Mouse (Mus musculus) layer of hippocampus, postnatal 10 days (tissue): ENCODE measurements around the gene Asb4. TPM values are rescaled to one million over a fixed set of nuclear protein-coding genes. Genes with fewer than 3 reads are reported as not detected.
A peak's percentile ranks its signal among the peaks of the same experiment; 100 is the strongest.
"Not testable (repeated sequence)": the region's sequence is repeated elsewhere in the genome, so short reads cannot be mapped to it uniquely, and the experiment has no call there.

ENCODE experiments used
- DNase-seq, 2 experiments: peaks; one replicate each; pipeline ENCODE4 v3.0.0; 2021; ENCODE audit warnings: low spot score in 2 of 2
- long read RNA-seq: library from polyadenylated mRNA; stranded (forward); transcript quantifications from one replicate; pipeline ENCODE4 v2.0.0, GENCODE M21; 2023
- total RNA-seq, 2 experiments: library from RNA; stranded (reverse); gene quantifications; 2 replicates each; pipeline ENCODE4 v1.2.3; 2021

Asb4 gene
- total RNA-seq, result 1 to 10 TPM in 1 of 2 experiments, under 1 TPM in 1; 0.65 to 1.3 TPM
- long read RNA-seq, partial matches to known transcripts, result 1 of 1 reads
- long read RNA-seq, other reads (novel, unspliced or antisense), result 0 of 1 reads

DNA sequence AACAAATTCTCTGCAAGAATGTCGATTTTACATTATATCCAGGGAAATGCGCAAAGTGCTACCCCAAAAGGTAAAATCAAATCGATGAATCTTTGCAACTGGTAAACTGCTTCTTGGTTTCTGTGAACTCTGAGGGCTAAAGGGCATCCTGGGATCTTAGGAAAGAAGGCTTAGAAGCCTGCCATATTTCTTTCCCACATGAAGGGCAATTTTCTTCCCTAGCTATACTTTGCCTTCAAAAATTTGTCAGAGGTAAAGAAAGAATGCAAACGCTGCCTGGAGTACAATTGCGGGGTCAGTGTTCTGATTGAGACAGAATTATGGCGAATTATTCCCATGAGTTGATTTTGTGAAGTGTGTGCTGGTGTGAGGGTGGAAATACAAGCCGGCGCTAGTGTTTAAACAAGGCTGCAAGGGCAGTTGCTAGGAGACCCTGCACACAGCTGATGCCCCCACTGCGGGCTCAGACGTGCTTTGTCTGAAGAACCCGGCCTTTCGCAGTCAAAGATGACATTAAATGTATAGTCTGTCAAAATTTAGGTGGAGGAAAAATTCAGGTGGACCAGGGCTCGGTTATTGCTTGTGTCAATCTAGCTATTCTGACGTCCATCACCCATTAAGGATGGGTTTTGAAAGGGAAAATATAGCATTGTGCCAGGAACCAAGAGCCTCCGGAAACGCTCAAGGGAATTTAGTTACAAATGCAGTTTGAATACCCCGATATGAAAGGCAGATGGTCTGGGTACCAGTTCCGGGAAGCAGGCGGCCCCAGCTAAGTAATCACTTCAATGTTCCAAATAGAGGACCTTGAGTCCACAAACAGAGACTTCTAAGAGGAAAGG lies at the start of gene Asb4:
Gene Asb4 (plus strand): TSS at position 51 of the 842 bp plus-strand sequence.
- DNase-seq, result peak; percentile 27 to 41

GRCm38 (mm10) chr6:5334021-5334420 lies 49.2 kb upstream of the Asb4 start:
- DNase-seq, result no peak

DNA sequence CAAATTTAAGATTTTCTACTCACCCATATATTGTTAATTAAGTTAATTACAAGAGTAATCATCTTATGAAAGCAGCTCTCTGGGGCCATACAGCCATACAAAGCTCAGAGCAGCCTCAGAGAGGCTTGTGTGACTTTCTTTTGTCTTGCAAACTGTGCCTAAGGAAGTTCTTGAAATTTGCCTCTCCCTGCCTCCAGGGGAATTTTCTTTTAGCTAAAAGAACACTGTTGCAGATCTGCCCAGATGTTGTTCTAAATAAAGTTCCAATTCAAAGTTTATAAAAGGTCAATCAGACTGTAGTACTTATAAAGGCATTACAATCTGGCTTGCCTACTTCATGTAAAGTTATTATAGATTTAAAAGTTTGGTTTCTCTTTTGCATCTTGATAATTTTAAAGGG lies 47.2 kb upstream of the Asb4 start:
- DNase-seq, result not testable (repeated sequence)

- not testable (repeated sequence) for DNase-seq
These were observed 44.4 kb upstream of the Asb4 start for GRCm38 (mm10) chr6:5338781-5339180.

DNA sequence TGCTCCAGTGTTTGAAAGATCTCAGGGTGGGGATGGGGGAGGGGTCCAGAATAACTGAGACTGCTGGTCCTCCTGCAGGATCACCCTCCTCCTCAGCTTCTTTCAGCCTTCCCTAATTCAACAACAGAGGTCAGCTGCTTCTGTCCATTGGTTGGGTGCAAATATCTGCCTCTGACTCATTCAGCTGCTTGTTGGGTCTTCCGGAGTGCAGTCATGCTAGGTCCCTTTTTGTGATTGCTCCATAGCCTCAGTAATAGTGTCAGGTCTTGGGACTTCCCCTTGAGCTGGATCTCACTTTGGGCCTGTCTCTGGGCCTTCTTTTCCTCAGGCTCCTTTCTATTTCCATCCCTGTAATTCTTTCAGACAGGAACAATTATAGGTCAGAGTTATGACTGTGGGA lies 43.9 kb upstream of the Asb4 start:
- DNase-seq, result not testable (repeated sequence)

- DNase-seq, result no peak
These were observed 38.9 kb upstream of the Asb4 start for GRCm38 (mm10) chr6:5344255-5344654.

- no peak for DNase-seq
These were observed 25.3 kb upstream of the Asb4 start for GRCm38 (mm10) chr6:5357873-5358272.

DNA sequence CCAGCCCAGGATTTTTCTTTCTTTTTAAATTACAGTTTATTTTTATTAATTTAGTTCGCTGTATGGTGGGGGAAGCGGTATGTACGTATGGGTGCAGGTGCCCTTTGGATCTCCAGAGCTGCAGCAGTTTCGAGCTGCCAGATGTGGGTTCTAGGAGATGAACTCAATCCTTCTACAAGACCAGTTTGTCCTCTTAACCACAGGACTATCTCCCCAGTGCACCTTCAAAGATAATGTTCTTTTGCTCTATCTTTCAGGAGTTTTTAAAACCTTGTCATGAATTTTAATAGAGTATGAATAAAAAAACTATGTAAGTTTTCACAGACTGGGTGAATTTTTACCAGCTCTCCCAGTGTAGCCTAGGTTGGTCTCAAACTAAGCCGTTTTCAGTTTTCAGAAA lies 22.8 kb upstream of the Asb4 start:
- no peak for DNase-seq

- DNase-seq, result no peak
These were observed 21.2 kb upstream of the Asb4 start for GRCm38 (mm10) chr6:5361987-5362386.

GRCm38 (mm10) chr6:5365845-5366244 lies 17.3 kb upstream of the Asb4 start:
- DNase-seq, result no peak

GRCm38 (mm10) chr6:5376884-5377283 lies 6.3 kb upstream of the Asb4 start:
- DNase-seq, result no peak

GRCm38 (mm10) chr6:5379048-5379447 lies 4.1 kb upstream of the Asb4 start:
- no peak for DNase-seq

- DNase-seq, result peak; percentile 47 to 60
These were observed 3.2 kb upstream of the Asb4 start for GRCm38 (mm10) chr6:5379781-5380623.

GRCm38 (mm10) chr6:5380624-5381252 lies 2.4 kb upstream of the Asb4 start:
- peak in 1 of 2 experiments; percentile 24 for DNase-seq

DNA sequence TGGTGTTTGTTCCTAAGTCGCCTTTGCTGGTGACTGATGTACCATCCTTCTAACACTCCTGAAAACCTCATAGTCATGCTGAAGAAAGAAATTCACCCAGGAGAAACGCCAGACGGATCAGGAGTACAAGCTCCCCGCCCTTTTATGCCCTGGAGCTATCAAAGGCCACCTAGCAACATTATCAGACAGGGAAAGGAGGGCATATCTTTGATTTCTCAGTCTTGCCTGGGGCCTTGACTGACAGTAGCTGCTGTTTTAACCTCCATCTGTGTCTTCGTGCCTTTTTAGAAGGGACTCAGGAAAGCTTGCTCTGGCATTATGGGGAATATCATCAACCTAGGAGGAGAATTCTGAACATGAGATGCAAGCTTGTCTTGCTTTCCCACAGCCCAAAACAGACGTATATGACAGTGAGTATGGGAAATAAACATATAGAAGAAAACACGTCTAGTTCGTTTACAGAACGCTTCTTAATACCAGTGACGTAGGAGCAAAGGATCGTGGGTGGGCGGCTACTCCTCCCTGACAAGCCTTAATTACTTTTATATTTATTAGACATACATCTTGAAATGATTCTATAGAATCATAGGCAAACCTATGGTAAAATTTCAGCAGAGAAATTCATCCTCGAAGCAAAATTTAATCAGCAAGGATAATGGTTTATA lies 1.1 kb upstream of the Asb4 start:
- no peak for DNase-seq

DNA sequence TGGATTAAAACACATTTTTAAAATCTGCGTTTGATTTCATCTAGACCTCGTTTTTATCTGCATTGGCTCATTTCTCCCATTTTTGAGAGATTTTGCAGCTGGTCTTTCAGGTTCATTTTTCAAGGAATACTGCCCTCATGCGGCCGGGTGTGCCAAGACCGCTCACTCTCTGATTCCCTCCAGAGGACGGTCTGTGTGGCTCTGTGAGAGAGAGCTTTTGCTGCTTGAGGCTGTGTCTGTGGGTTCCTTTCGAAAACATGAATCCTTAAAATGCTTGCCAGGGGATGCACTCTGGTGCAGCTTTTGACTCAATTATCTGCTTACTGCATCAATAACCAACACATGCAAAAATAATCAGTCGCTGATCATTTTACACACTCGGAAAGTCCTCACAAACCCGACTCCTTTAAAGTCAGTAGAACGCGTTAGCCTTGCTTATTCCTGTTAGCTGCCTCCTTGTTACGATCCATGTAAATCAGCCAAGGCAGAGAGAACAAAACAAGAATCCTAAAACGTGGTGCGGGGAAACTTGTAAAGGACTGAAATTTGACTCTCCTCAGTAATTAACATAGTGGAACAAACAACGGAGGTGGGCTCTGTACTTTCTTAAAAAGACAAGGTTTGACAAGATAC lies 487 bp upstream of the Asb4 start:
- DNase-seq, result peak; percentile 90 to 91

DNA sequence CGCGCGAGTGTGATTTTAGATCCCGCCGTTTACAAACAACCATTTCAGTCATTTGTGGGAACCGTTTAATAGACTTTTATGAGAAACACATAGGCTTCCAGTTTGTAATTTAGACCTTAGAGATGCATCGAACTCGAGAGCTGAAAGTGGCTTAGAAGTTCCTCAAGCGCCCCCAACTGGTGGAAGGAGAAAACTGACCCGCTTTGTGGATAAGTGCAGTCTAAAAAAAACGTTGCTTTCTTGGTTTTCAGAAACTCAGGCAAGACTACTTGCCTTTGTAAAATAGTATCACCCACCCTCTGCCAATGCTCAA lies 948 bp downstream of the Asb4 start:
- DNase-seq, result peak; percentile 71 to 82

GRCm38 (mm10) chr6:5385161-5385640 lies 2.0 kb downstream of the Asb4 start:
- DNase-seq, result no peak

- DNase-seq, result no peak
These were observed 3.3 kb downstream of the Asb4 start for GRCm38 (mm10) chr6:5386486-5386885.

GRCm38 (mm10) chr6:5387396-5387795 lies 4.2 kb downstream of the Asb4 start:
- no peak for DNase-seq
